Mouse (Mus musculus): ENCODE measurements around the gene Mtif2. TPM values are rescaled to one million over a fixed set of nuclear protein-coding genes. Genes with fewer than 3 reads are reported as not detected.

Gene Mtif2
- polyA plus RNA-seq, 1 experiment from 2014 or later, result 42.0 TPM

GRCm38 (mm10) chr11:29548504-29549424 is 22.6 kb downstream of the Mtif2 start:
- peak overlapping the region; percentile 92 for H3K9ac ChIP-seq (ENCODE audit: low read length)
- 0 out of 2 replicates have a peak overlapping the region, but pooled peaks have one; percentile 2 for H3K27ac ChIP-seq (ENCODE audit: low read length)
- H3K27me3 ChIP-seq (ENCODE audit: control insufficient read depth, insufficient read depth, low read depth, low read length), result no peaks in the 10 kb centered on the region
- no peak for ATAC-seq (ENCODE audit: low read depth)
- H3K36me3 ChIP-seq (ENCODE audit: control insufficient read depth, insufficient read depth, low read length), result peaks cover 17% of the 10 kb centered on the region
- H3K4me3 ChIP-seq (ENCODE audit: low read length), result peak overlapping the region; percentile 88
- 17% methylated on average over 23 of the region's 23 CpGs for WGBS
- H3K9me3 ChIP-seq (ENCODE audit: control insufficient read depth, low read length), result no peaks in the 10 kb centered on the region
- H3K4me2 ChIP-seq (ENCODE audit: low read depth, low read length), result peak overlapping the region; percentile 72
- peaks cover 10% of the 10 kb centered on the region for H3K4me1 ChIP-seq (replicated peaks; ENCODE audit: control insufficient read depth, insufficient read depth, low read length)

- peaks cover 11% of the 10 kb centered on the region for H3K36me3 ChIP-seq (ENCODE audit: control insufficient read depth, insufficient read depth, low read length)
- peaks cover 10% of the 10 kb centered on the region for H3K4me1 ChIP-seq (replicated peaks; ENCODE audit: control insufficient read depth, insufficient read depth, low read length)
- 54% methylated on average over 1 of the region's 1 CpGs for WGBS
- H3K4me2 ChIP-seq (ENCODE audit: low read depth, low read length), result no peak overlapping the region
- H3K27ac ChIP-seq (ENCODE audit: low read length), result no peak overlapping the region
- H3K27me3 ChIP-seq (ENCODE audit: control insufficient read depth, insufficient read depth, low read depth, low read length), result no peaks in the 10 kb centered on the region
- H3K9me3 ChIP-seq (ENCODE audit: control insufficient read depth, low read length), result no peaks in the 10 kb centered on the region
- H3K9ac ChIP-seq (ENCODE audit: low read length), result no peak overlapping the region
- no peak overlapping the region for H3K4me3 ChIP-seq (ENCODE audit: low read length)
- no peak for ATAC-seq (ENCODE audit: low read depth)
These were observed 23.2 kb downstream of the Mtif2 start for GRCm38 (mm10) chr11:29549425-29549778.

GRCm38 (mm10) chr11:29560452-29560851 is 34.2 kb downstream of the Mtif2 start:
- no peaks in the 10 kb centered on the region for H3K4me1 ChIP-seq (replicated peaks; ENCODE audit: control insufficient read depth, insufficient read depth, low read length)
- H3K9me3 ChIP-seq (ENCODE audit: control insufficient read depth, low read length), result no peaks in the 10 kb centered on the region
- no peak overlapping the region for H3K4me2 ChIP-seq (ENCODE audit: low read depth, low read length)
- no peaks in the 10 kb centered on the region for H3K27me3 ChIP-seq (ENCODE audit: control insufficient read depth, insufficient read depth, low read depth, low read length)
- no peak overlapping the region for H3K27ac ChIP-seq (ENCODE audit: low read length)
- no peak for ATAC-seq (ENCODE audit: low read depth)
- no peaks in the 10 kb centered on the region for H3K36me3 ChIP-seq (ENCODE audit: control insufficient read depth, insufficient read depth, low read length)
- H3K9ac ChIP-seq (ENCODE audit: low read length), result no peak overlapping the region
- WGBS, result 75% methylated on average over 9 of the region's 9 CpGs
- H3K4me3 ChIP-seq (ENCODE audit: low read length), result no peak overlapping the region

GRCm38 (mm10) chr11:29560990-29561389 is 34.8 kb downstream of the Mtif2 start:
- H3K4me1 ChIP-seq (replicated peaks; ENCODE audit: control insufficient read depth, insufficient read depth, low read length), result no peaks in the 10 kb centered on the region
- 78% methylated on average over 3 of the region's 3 CpGs for WGBS
- H3K4me2 ChIP-seq (ENCODE audit: low read depth, low read length), result no peak overlapping the region
- H3K4me3 ChIP-seq (ENCODE audit: low read length), result no peak overlapping the region
- no peak for ATAC-seq (ENCODE audit: low read depth)
- no peak overlapping the region for H3K27ac ChIP-seq (ENCODE audit: low read length)
- no peak overlapping the region for H3K9ac ChIP-seq (ENCODE audit: low read length)
- H3K9me3 ChIP-seq (ENCODE audit: control insufficient read depth, low read length), result no peaks in the 10 kb centered on the region
- no peaks in the 10 kb centered on the region for H3K27me3 ChIP-seq (ENCODE audit: control insufficient read depth, insufficient read depth, low read depth, low read length)
- no peaks in the 10 kb centered on the region for H3K36me3 ChIP-seq (ENCODE audit: control insufficient read depth, insufficient read depth, low read length)

- H3K36me3 ChIP-seq (ENCODE audit: control insufficient read depth, insufficient read depth, low read length), result no peaks in the 10 kb centered on the region
- H3K4me1 ChIP-seq (replicated peaks; ENCODE audit: control insufficient read depth, insufficient read depth, low read length), result no peaks in the 10 kb centered on the region
- H3K4me2 ChIP-seq (ENCODE audit: low read depth, low read length), result no peak overlapping the region
- 87% methylated on average over 2 of the region's 2 CpGs for WGBS
- no peak for ATAC-seq (ENCODE audit: low read depth)
- no peak overlapping the region for H3K9ac ChIP-seq (ENCODE audit: low read length)
- no peaks in the 10 kb centered on the region for H3K9me3 ChIP-seq (ENCODE audit: control insufficient read depth, low read length)
- no peaks in the 10 kb centered on the region for H3K27me3 ChIP-seq (ENCODE audit: control insufficient read depth, insufficient read depth, low read depth, low read length)
- no peak overlapping the region for H3K4me3 ChIP-seq (ENCODE audit: low read length)
- no peak overlapping the region for H3K27ac ChIP-seq (ENCODE audit: low read length)
These were observed 37.2 kb downstream of the Mtif2 start for GRCm38 (mm10) chr11:29563406-29563805.

- no peaks in the 10 kb centered on the region for H3K9me3 ChIP-seq (ENCODE audit: control insufficient read depth, low read length)
- ATAC-seq (ENCODE audit: low read depth), result no peak
- H3K4me1 ChIP-seq (replicated peaks; ENCODE audit: control insufficient read depth, insufficient read depth, low read length), result no peaks in the 10 kb centered on the region
- no peaks in the 10 kb centered on the region for H3K36me3 ChIP-seq (ENCODE audit: control insufficient read depth, insufficient read depth, low read length)
- 20% methylated on average over 3 of the region's 3 CpGs for WGBS
- no peak overlapping the region for H3K9ac ChIP-seq (ENCODE audit: low read length)
- no peak overlapping the region for H3K27ac ChIP-seq (ENCODE audit: low read length)
- H3K4me3 ChIP-seq (ENCODE audit: low read length), result no peak overlapping the region
- H3K4me2 ChIP-seq (ENCODE audit: low read depth, low read length), result no peak overlapping the region
- H3K27me3 ChIP-seq (ENCODE audit: control insufficient read depth, insufficient read depth, low read depth, low read length), result no peaks in the 10 kb centered on the region
These were observed 45.3 kb downstream of the Mtif2 start for GRCm38 (mm10) chr11:29571536-29571935.

GRCm38 (mm10) chr11:29572656-29573055 is 46.4 kb downstream of the Mtif2 start:
- H3K9me3 ChIP-seq (ENCODE audit: control insufficient read depth, low read length), result no peaks in the 10 kb centered on the region
- no peak for ATAC-seq (ENCODE audit: low read depth)
- H3K4me1 ChIP-seq (replicated peaks; ENCODE audit: control insufficient read depth, insufficient read depth, low read length), result no peaks in the 10 kb centered on the region
- no peaks in the 10 kb centered on the region for H3K27me3 ChIP-seq (ENCODE audit: control insufficient read depth, insufficient read depth, low read depth, low read length)
- WGBS, result 55% methylated on average over 2 of the region's 2 CpGs
- no peaks in the 10 kb centered on the region for H3K36me3 ChIP-seq (ENCODE audit: control insufficient read depth, insufficient read depth, low read length)
- no peak overlapping the region for H3K4me3 ChIP-seq (ENCODE audit: low read length)
- H3K4me2 ChIP-seq (ENCODE audit: low read depth, low read length), result no peak overlapping the region
- H3K9ac ChIP-seq (ENCODE audit: low read length), result no peak overlapping the region
- H3K27ac ChIP-seq (ENCODE audit: low read length), result no peak overlapping the region

GRCm38 (mm10) chr11:29579610-29580009 is 53.4 kb downstream of the Mtif2 start:
- no peak overlapping the region for H3K4me3 ChIP-seq (ENCODE audit: low read length)
- H3K9me3 ChIP-seq (ENCODE audit: control insufficient read depth, low read length), result peaks cover 2% of the 10 kb centered on the region; the same call in 1 of the 2 replicates
- H3K4me1 ChIP-seq (replicated peaks; ENCODE audit: control insufficient read depth, insufficient read depth, low read length), result no peaks in the 10 kb centered on the region
- H3K9ac ChIP-seq (ENCODE audit: low read length), result no peak overlapping the region
- no peak overlapping the region for H3K4me2 ChIP-seq (ENCODE audit: low read depth, low read length)
- H3K27me3 ChIP-seq (ENCODE audit: control insufficient read depth, insufficient read depth, low read depth, low read length), result no peaks in the 10 kb centered on the region
- no peak for ATAC-seq (ENCODE audit: low read depth)
- no peaks in the 10 kb centered on the region for H3K36me3 ChIP-seq (ENCODE audit: control insufficient read depth, insufficient read depth, low read length)
- H3K27ac ChIP-seq (ENCODE audit: low read length), result no peak overlapping the region
